Mouse (Mus musculus): ENCODE measurements around the gene Atf2.
"Not testable (repeated sequence)": the region's sequence is repeated elsewhere in the genome, so short reads cannot be mapped to it uniquely, and the experiment has no call there.

The Atf2 gene

DNA sequence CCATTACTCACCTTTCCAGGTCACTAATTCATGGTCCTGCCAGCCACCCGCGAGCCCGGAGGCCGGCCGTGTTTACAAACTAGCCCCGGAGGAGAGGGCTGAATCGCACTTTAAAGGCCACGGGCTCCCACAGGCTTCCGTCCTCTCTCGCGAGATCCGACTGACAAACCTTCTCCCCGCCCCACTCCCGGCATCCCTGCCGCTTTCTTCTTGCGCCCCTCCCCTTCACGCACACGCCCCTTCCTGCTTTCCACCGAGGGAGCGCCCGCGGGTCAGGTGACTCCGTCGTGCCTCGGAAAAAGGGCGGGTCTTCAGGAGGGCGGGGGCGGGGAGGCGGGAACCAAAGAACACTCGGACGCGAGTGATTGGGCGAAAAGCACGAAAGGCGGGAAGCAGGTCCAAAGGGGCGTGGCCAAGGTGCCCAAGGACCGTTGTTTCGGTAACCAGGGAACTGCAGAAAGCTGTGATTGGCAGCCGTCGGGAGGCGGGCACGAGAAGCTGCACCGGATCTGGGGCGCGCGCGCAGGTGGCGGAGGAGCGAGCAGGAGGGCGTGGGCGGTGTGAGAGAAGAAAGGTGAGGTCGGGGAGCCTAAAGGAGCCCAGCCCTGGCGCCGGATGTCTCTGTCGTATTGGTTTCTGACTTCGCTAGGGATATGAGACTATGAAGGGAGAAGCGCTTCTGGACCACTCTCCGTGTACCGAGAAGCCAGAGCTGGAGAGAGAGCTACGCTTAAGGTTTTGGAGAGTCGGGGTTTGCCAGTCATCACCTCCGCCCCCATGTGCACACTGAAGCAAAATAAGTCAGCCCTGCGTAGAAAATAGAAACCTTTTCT lies at the start of gene Atf2:
Gene Atf2 (minus strand): TSS at position 176 of the 833 bp plus-strand sequence.
- peak; percentile 100 for DNase-seq (ENCODE audit: low spot score)

DNA sequence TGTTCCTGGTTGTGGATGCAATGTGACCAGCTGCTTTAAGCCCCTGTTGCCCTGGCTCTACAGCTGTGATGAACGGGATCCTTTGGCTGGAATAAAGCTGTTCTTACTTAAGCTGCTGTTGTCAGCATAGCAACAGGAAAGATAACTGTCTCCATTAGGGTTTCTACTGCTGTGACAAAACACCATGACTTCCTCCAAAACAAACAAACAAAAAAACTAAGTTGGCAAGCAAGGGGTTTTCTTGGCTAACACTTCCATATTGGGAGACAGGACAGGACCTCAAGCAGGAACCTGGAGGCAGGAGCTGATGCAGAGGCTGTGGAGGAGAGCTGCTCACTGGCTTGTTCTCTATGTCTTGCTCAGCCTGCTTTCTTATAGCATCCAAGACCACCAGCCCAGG lies 48.8 kb upstream of the Atf2 start:
- DNase-seq (ENCODE audit: low spot score), result no peak

DNA sequence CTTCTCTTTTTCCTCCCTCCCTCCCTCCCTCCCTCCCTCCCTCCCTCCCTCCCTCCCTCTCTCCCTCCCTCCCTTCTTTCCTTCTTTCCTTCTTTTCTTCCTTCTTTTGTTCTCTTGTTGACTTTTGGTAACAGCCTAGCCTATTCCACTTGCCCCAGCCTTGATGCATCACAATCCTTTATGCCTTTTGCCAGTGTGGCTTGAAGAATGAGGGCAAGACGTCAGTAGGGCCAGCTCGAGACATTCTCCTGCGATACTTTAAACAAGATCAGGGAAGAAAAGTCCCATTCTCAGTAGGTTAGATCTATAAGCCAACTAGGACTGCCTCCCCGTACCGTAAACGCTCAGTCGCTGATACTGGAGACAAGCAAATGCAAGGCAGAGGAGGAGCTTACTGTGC lies 48.0 kb upstream of the Atf2 start:
- no peak for DNase-seq (ENCODE audit: low spot score)

GRCm38 (mm10) chr2:73938896-73939295 lies 46.5 kb upstream of the Atf2 start:
- no peak for DNase-seq (ENCODE audit: low spot score)

DNA sequence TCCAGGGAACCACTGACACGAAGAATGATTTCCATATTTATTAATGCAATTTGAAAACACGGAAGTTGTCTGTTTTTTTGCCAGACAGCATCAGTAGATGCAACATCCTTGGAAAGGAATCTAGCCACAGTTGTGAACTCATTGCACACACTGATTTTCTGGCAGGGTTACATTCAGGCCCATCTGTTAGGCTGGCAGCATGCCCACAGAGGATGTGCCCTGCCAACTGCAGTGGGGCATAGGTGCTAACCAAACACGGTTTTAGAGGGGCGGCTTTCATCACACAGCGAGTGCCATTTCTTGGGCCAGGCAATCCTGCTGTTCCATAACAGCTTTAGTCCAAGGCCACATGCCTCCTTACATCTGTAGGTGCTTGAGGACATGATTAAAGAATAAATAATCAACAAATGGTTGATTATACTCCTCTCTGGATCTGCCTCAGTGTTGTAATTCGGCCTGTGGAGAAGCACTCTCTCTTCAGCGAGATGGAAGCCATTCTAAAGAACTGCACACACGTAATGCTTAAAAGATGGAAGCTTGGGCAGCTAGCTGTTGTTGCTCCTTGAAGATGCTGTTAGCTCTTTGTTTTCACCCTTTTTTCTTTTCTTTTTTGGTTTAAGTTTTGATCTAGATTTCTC lies 40.4 kb upstream of the Atf2 start:
- no peak for DNase-seq (ENCODE audit: low spot score)

DNA sequence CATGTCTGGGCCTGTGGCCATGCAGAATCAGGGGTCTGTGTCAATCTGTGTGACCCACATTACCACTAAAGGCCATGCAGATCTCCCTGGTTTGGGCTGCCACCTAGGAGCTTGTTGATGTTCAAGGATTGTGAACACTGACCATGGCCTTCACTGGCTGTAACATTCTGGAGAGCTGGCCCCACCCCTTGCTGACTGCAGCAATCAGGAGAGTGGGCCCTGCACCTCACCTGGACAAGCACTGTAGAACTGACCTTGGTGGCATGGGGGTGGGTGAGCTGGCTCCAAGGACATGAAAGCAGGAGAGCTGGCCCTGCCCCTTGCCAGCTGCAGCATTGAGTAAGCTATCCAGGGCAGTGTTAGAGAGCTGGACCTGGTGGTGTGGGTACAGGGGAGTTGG lies 35.3 kb upstream of the Atf2 start:
- DNase-seq (ENCODE audit: low spot score), result no peak

DNA sequence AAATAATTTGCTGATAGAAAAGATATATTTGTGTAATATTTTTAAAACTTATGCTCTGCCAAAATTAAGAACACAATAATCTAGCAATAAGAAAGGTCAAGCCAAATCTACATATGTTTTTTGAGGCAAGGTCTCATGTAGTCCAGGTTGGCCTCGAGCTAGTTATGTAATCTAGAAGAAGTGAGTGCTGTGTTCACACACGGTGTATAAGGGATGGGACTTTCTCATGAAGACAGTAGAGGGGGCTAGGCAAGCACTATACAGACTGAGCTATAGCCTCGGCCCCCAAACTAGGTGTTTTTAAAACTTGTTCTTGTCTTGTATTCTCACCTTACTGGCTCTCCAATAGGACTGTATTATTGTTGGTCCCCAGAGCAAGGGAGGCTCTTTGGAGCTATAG lies 33.1 kb upstream of the Atf2 start:
- DNase-seq (ENCODE audit: low spot score), result no peak

GRCm38 (mm10) chr2:73925089-73925488 lies 32.6 kb upstream of the Atf2 start:
- DNase-seq (ENCODE audit: low spot score), result no peak

DNA sequence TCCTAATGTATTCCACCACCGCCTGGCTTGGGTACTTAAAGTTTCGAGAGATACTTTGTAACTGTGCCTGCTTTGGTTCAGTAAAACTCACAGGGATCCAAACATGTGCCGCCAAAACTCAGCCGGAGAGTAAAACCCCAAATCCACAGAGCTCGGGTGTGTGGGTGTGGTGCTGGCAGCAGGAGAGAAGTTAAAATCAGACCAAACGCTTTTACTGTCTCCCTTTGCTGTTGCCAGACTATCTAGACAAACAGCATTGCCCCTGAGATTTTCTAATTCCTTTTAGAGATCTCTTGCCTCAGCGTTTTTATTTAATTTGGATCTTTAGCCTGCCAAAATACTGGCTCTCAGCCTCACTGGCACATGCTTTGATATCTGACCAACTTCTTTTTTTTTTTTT lies 27.2 kb upstream of the Atf2 start:
- no peak for DNase-seq (ENCODE audit: low spot score)

DNA sequence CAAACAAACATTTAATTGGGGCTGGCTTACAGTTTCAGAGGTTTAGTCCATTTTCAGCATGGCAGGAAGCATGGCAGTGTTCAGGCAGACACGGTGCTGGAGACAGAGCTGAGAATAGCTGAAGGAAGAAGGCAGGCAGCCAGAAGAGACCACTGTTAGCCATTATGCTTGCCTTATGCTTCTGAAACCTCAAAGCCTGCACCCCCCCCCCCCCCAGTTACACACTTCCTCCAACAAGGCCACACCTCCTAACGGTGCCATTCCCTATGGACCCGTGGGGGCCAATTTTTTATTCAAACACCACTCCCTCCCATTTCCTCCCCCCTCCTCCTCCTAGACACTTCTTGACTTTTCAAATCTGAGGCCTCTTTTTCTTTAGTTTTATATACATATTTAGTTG lies 19.8 kb upstream of the Atf2 start:
- DNase-seq (ENCODE audit: low spot score), result no peak

- DNase-seq (ENCODE audit: low spot score), result peak; percentile 87
Measured at GRCm38 (mm10) chr2:73911175-73911700, 18.8 kb upstream of the Atf2 start, which contains the start of gene Atp5g3. Atp5g3 (minus strand) TSS chr2:73911326.

DNA sequence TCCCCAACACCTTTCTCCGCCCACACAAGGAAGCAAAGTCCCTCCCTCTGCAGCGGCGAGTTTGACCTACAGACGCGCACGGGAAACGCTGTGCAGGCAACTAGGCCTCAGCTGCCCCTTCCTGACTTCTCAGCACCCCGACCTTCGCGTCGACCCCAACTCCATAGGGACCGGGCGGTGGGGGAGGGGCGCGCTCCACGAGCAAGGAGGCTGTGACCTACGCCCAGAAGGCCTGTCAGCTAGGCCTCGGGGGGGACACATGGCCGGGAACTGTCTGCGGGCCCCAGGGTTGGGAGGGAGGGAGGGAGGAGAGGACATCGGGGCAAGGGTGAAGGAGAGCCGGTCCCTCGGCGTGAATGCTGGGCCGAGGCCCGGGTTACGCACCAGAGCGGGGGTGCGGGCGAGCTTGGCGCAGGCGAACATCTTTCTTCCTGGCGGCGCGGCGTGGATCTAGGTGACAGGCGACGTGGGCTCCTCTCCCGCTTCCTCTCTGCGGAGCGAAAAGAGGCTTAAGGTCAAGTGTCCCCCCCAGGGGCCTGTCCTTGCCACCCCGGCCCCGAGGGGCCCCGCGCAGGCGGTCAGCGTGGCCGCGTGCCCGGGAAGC lies 18.2 kb upstream of the Atf2 start:
- DNase-seq (ENCODE audit: low spot score), result peak; percentile 56

GRCm38 (mm10) chr2:73909116-73909515 lies 16.7 kb upstream of the Atf2 start:
- no peak for DNase-seq (ENCODE audit: low spot score)

- peak; percentile 27 for DNase-seq (ENCODE audit: low spot score)
Measured at GRCm38 (mm10) chr2:73904679-73905078, 12.2 kb upstream of the Atf2 start.

DNA sequence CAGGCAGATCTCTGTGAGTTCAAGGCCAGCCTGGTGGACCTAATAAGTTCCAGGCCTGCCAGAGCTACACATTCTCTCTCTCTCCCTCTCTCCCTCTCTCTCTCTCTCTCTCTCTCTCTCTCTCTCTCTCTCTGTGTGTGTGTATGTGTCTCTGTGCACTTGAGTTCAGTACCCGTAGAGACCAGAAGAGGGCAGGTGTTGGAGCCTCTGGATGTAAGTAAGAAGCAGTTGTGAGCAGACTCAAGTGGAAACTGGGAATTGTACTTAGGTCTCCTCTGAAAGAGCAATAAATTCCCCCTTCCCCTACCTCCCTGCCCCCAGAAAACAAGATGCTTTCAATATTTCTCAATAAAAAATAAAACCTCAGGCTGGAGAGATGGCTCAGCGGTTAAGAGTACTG lies 11.1 kb upstream of the Atf2 start:
- no peak for DNase-seq (ENCODE audit: low spot score)

DNA sequence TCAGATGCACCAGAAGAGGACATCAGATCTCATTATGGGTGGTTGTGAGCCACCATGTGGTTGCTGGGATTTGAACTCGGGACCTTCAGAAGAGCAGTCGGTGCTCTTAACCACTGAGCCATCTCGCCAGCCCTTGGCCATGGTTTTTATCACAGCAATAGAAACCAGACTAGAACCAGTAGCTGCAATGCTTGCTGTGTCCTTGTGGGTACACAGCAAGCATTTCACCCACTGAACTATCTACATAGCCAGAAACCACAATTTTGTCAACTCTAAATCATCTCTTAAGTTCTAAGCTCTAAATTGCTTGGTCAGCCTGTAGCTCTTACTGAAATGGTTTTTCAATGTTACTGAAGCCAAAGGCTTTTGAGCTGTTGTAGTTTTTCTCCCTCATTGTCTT lies 9.9 kb upstream of the Atf2 start:
- DNase-seq (ENCODE audit: low spot score), result not testable (repeated sequence)

- no peak for DNase-seq (ENCODE audit: low spot score)
Measured at GRCm38 (mm10) chr2:73901169-73901568, 8.7 kb upstream of the Atf2 start.

DNA sequence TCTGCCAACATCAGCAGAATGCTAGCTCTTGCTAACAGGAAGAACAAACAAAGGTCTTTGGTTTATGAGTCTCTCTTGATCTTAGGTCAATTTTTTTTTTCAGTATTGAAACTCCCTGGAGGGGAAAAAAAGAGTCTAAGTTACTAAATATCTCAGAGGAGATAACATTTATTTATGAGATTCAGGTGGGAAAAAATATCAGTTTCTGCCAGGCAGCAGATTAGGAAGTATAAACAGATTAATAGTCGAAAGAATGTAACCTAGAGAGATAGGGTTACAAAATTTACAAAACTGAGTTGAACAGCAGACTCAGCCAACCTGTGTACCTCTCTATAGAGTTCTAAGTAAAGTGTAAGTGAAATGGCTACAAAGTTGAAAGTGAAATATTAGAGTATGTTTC lies 7.9 kb upstream of the Atf2 start:
- no peak for DNase-seq (ENCODE audit: low spot score)

DNA sequence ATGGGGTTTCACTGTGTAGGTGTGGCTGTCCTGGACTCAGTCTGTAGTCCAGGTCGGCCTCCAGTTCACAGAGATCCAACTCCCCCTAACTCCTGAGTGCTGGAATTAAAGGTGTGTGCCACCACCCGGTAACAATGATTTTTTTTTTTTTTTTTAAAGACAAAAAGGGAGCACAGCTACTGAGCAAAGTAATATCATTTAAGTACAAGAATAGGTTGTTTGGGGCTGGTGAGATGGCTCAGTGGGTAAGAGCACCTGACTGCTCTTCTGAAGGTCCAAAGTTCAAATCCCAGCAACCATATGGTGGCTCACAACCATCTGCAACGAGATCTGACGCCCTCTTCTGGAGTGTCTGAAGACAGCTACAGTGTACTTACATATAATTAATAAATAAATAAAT lies 4.5 kb upstream of the Atf2 start:
- not testable (repeated sequence) for DNase-seq (ENCODE audit: low spot score)

DNA sequence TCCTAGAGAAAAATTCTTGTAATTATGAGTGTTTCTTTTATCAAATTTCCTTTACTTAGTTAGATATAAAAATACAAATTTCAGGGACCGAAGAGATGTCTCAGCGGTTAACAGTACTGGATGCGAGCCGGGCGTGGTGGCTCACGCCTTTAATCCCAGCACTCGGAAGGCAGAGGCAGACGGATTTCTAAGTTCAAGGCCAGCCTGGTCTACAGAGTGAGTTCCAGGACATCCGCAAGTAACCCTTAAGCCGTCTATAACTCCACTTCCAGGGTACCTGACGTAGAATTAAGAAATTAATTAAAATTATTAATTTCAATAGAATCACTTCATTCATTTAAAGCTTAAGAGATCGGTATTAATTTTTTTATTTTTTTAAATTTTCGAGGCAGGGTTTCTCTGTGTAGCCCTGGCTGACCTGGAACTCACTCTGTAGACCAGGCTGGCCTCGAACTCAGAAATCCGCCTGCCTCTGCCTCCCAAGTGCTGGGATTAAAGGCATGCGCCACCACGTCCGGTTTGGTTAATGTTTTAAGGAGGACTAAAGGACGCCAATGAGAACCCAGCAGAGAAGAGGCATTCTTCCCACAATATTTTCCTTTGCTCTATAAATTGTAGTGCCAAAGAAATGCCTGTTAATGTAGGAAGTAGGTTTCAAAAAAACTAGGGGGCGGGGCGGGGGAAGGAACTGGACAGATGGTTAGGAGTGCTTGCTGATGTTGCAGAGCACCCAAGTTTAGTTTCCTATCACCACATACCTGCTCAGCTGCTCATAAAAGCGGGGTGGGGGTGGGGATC lies 1.2 kb upstream of the Atf2 start:
- peak; percentile 47 for DNase-seq (ENCODE audit: low spot score)

DNA sequence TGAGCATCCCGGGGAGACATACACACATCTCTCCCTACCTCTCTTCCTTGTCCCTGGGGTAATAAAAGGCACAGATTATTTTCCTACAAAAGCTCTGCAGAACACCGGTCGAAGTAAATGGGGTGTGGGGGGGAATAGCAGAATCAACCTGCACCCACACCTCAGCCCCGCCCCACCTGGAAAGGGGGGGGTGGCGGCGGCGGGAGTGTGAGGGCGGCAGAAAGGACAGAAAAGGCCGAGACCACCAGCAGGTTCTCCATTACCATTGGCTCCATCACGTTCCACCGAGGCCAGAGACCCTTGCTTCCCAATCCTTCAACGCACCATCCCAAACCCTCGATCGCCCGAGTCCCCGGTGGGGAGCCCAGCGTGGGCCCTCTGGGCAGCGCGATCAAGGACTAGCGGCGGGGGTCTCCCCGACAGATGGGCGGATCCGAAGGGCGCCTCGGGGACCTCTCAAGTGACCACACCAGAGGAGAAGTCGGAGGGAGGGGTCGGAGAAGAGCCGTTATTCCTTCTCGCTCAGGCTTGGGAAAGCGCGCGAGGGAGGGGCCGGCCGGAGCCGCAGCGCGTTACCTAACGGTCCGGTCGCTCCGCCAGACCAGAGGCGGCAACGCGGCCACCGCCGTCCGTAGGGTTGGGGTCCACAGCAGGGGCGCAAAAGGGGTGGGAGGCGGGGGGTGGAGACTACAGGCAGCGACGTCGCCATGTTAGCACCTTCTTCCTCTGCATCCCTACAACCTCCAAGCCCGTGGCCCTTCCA lies 557 bp downstream of the Atf2 start:
- no peak for DNase-seq (ENCODE audit: low spot score)

All from c-Kit-positive CD71-positive TER-119-positive erythroid progenitor cells, embryonic 14.5 days (primary cell).